Mouse (Mus musculus) naive thymus-derived CD4-positive, alpha-beta T cell, adult 2 months (primary cell): ENCODE data around the gene Pla2g12a.
A peak's percentile ranks its signal among the peaks of the same experiment; 100 is the strongest.

Experiments
- DNase-seq: peaks from one replicate; pipeline ENCODE4 v3.0.0-alpha.2; 2011; ENCODE audit warnings: low read depth

The Pla2g12a gene

DNA sequence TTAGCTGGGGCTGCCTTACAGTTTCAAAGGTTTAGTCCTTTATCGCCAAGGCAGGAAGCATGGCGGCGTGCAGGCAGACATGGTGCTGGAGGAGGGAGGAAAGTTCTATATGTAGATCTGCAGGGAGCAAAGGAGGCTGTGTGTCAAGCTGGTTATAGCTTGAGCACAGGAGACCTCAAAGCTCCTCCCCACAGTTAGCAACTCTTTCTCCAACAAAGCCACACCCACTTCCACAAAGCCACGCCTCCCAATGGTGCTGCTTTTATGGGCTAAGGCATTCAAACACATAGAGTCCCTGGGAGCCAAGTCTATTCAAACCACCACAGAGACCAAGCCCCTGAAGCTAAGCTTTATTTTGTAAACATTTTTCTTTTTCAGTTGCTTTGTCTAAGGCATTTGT lies 20.5 kb downstream of the Pla2g12a start:
- DNase-seq = no peak

DNA sequence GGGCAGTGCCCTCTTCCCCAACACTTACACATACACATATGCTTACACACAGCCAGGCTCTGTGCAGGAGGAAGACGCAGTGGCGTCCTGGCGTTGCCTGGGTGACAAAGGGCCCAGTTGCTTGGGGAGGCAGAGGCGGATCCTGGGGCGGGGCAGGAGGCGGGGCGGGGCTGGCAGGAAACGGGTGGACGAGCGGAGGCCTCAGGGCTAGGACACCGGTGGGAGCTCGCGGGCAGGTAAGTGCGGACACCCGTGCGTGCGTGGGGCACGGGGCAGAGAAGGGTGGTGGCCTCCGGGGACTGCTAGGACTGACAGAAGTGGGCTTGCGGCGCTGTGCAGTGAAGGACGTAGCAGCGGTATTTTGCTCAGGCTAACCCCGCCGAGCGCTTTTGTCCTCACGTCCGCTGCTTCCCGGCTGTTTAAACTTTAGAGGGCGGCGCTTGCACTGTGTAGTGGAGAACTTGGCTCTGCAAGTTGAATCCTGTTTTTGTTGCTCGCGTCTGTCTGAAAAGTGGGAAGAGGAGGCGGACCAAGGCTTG lies 22.9 kb downstream of the Pla2g12a start, which contains the start of gene Casp6:
Casp6 (plus strand) TSS at position 155 of the 539 bp plus-strand sequence.
- peak; percentile 85 for DNase-seq

DNA sequence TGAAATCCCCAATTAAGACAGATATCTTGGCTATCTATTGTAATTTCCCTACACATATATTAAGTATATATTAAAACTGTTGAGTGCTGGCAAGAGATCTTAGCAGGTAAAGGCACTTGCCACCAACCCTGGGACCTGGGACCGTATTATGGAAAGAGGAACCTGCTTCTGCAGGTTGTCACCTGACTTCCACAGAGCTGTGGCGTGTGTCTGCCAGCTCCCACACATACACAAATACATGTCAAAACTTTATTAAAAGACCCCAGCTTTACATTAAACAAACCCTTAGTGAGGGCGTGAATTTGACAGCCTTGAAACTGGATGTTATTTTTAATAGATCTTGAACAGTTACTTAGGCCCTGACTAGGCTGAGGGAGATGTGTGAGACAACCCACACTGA lies 25.0 kb downstream of the Pla2g12a start:
- no peak for DNase-seq

GRCm38 (mm10) chr3:129903866-129904265 lies 25.5 kb downstream of the Pla2g12a start:
- DNase-seq = no peak

DNA sequence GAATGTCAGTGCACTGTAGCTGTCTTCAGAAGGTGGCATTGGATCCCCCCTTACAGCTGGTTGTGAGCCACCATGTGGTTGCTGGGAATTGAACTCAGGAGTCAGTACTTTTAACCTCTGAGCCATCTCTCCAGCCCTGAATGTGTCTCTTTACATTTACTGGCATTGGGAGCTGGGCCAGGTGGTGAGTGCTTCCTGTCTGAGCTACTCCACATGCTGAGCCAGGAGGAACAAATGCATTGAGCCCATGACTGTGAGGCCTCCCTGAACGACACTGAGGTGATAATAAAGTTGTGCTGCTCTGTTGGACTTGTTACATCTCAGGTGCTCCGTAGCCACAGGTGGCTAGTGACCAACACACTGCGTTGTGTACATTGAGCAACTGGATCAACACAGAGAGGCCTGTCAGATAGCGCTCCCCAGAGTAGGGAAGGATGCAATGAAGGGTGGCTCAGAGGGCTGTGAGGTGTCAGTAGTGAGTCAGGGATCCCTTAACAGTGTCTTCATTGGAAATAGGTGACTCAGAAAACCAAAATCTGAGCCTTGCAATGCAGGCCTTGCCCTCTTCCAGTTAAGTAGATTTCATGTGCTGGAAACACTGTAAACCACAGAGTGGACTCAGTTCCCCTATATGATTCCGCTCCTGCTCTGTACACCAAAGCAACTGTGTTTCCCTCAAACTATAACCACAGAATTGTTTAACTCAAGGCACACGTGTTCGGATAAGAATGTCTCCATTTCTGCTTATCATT lies 26.2 kb downstream of the Pla2g12a start:
- DNase-seq = no peak

DNA sequence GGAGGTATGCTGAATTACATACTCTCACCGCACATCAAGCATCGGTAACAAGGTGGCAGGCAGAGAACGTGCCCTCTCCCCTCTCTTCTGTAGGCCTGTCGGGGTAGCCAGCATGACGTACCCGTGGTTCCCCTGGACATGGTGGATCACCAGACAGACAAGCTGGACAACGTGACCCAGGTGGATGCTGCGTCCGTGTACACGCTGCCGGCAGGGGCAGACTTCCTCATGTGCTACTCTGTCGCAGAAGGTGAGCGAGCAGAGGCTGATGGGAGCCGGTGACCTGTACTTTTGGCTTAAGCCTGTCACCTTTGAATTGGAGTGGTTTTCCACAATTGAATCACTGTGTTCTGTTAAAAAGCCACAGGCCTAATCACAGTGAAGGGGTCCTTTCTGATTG lies 33.6 kb downstream of the Pla2g12a start:
- DNase-seq = no peak

GRCm38 (mm10) chr3:129913241-129913640 lies 34.8 kb downstream of the Pla2g12a start:
- no peak for DNase-seq

DNA sequence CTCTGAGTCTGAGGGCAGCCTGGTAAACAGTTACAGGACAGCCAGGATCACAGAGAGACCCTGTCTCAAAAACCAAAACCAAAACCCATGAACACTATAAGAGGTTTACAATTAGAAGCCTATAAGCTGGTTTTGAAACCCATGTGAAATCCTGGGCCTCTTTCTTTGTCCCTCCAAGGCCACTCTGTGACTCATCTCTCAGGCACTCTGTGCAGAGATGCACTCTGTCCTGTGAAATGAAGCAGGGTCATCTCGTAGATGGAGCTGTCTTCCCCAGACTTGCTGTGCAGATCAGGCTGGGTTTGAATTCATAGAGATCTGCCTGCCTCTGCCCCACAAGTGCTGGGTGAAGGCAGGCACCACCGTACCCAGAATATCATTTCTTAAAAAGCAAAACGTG lies 39.0 kb downstream of the Pla2g12a start:
- DNase-seq = no peak

- peak; percentile 68 for DNase-seq
Measured at GRCm38 (mm10) chr3:129918434-129918833, 40.0 kb downstream of the Pla2g12a start.

DNA sequence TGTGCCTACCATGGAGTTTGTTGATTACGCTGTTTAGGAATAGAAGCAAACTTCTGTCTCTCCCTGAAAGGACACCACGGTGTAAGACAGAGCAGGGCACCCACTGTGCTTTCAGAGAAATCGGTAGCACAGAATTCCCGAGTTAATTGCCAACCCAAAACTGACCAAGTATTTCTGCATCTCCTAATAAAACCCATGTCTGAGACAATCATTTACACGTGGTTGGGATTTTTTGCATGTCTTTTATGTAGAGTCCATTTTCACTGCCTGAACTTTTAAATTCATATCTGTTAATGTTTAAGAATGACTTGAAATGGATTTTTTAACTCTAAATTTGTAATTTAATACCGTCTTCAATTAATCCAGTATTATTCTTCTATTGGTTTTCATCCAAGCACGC lies 45.2 kb downstream of the Pla2g12a start:
- DNase-seq = no peak

DNA sequence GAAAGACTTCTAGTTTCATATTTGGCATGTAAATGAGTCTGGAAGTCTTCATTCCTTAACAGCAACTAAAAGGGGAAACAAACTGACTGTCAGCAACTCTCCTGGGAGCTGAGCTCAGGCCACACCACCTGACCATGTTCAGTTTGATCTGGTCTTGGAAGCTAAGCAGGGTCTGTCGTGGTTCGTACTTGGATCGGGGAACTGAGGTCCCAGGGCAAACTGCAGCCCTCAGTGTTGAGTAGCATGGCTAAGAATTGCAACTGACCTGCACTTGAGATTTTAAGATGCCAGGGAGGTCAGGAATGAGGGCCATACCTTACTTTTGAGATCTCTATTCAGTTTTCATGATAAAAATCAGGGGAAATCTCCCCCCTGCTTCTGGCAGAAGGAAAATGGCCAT lies 47.5 kb downstream of the Pla2g12a start:
- no peak for DNase-seq

DNA sequence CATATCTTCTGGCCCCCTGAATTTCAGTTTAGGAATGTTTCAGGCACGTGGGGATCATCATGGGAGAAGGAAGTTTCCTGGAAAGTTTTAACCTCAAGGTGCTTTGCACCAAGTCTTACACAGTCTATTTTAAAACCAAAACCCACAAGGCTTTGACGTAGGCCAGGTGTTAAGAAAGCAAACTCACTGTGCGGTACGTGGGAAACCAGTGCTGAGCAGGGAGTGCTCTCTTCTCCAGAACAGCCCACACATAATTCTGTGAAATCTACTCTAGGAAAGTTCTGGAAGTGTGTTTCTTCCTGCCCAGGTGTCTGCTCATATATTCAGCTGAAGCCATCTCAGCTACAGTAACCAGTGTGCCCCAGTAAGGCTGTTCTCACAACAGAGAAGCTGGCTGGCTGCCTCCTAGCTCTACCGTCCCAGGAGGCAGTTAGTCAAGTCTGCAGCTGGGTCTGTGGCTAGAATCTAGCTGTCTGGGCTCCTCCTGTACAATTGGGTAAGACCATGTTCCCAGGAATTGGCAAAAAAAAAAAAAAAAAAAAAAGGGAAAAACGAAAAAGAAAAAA lies 51.9 kb downstream of the Pla2g12a start:
- DNase-seq = no peak

GRCm38 (mm10) chr3:129932443-129932842 lies 54.0 kb downstream of the Pla2g12a start:
- DNase-seq = peak; percentile 22

- no peak for DNase-seq
Measured at GRCm38 (mm10) chr3:129936561-129936960, 58.2 kb downstream of the Pla2g12a start.

GRCm38 (mm10) chr3:129937848-129938247 lies 59.4 kb downstream of the Pla2g12a start:
- no peak for DNase-seq

GRCm38 (mm10) chr3:129939058-129939457 lies 60.7 kb downstream of the Pla2g12a start:
- no peak for DNase-seq

DNA sequence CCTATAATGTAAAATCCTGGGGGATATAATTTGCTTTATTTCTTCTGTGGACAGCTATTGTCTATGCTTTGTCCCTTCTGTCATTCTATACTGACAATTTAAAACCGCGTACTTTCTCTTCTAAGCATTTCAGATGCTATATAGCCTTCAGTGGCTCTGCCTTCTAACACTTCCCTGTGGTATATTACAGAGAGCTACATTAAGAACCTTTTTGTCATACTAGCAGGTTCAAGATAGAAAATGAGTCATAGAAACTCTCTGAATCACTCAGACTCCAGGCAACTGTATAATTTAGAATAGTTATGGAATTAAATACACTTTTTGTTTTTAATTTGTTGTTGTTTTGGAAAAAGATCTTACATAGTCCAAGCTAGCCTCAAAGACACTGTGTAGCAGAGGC lies 62.4 kb downstream of the Pla2g12a start:
- DNase-seq = no peak

DNA sequence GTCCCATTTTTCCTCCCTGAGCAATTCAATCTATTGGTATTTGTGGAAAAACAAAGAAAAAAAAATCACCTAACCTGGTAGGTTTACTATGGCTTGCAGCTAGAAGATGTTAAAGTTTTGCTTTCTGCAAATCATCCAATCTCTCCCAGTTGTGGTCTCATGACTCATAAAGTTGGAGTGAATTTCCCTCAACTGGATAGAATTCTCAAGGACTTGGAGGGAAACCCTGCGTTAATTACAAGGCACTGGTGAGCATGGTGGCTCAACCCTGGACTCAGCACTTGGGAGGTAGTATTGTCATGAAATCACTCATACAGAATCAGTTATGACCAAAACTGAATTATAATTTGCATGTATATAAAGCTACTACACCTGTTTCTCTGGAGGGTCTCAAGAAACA lies 62.9 kb downstream of the Pla2g12a start:
- no peak for DNase-seq

- no peak for DNase-seq
Measured at GRCm38 (mm10) chr3:129943813-129944212, 65.4 kb downstream of the Pla2g12a start.
